ENCODE assay signal across 15 mouse cellular contexts in genomic region chr6:145539568-145539859, GRCm38 (mm10).
A peak's percentile ranks its signal among the peaks of the same experiment; 100 is the strongest.
DNase-seq lines count a peak whose midpoint lies in the region; ATAC-seq lines count a peak whose summit lies in the region.
"Had no signal": no experiment of that assay in that cellular context is flagged by ENCODE, and none has a peak within 500 bp of the region (broad histone marks: within the 10 kb centered on the region; RNA-seq: fewer than 3 reads in every experiment).

No protein-coding gene starts in this region.

- H3K9ac ChIP-seq in lung, embryonic 16.5 days (ENCODE audit: low read length) = no peak overlapping the region
- H3K9ac ChIP-seq in embryonic facial prominence, embryonic 11.5 days (replicated peaks; ENCODE audit: low read length) = no peak overlapping the region
- H3K9ac ChIP-seq in intestine, embryonic 16.5 days (ENCODE audit: low read depth, low read length) = no peak overlapping the region
- H3K9ac ChIP-seq in stomach, embryonic 15.5 days = no peak overlapping the region
- no peak overlapping the region for H3K9ac ChIP-seq in heart, embryonic 11.5 days (ENCODE audit: low read depth, low read length)
- H3K9ac ChIP-seq: limb, embryonic 13.5 days had no signal

- no peaks in the 10 kb centered on the region for H3K27me3 ChIP-seq in lung, embryonic 16.5 days (ENCODE audit: control insufficient read depth, insufficient read depth, low read depth, low read length)
- H3K27me3 ChIP-seq in embryonic facial prominence, embryonic 11.5 days (ENCODE audit: control insufficient read depth, insufficient read depth, low read length) = no peaks in the 10 kb centered on the region
- no peaks in the 10 kb centered on the region for H3K27me3 ChIP-seq in intestine, embryonic 16.5 days (replicated peaks; ENCODE audit: control insufficient read depth, insufficient read depth, low read length)
- no peaks in the 10 kb centered on the region for H3K27me3 ChIP-seq in stomach, embryonic 15.5 days (replicated peaks)
- H3K27me3 ChIP-seq in heart, embryonic 11.5 days (ENCODE audit: control insufficient read depth, insufficient read depth, low read length) = no peaks in the 10 kb centered on the region
- H3K27me3 ChIP-seq: CH12.LX; limb, embryonic 13.5 days had no signal

- WGBS in lung, embryonic 16.5 days = 52% methylated on average over 6 of the region's 6 CpGs
- WGBS in embryonic facial prominence, embryonic 11.5 days = 37% methylated on average over 6 of the region's 6 CpGs
- 41% methylated on average over 6 of the region's 6 CpGs for WGBS in intestine, embryonic 16.5 days
- WGBS in stomach, embryonic 15.5 days = 36% methylated on average over 6 of the region's 6 CpGs
- WGBS in heart, embryonic 11.5 days (ENCODE audit: insufficient replicate concordance) = 61% methylated on average over 6 of the region's 6 CpGs

- ATAC-seq in lung, embryonic 16.5 days (ENCODE audit: low read depth) = peak; percentile 23; the same call in 1 of the 2 replicates
- ATAC-seq in embryonic facial prominence, embryonic 11.5 days (replicated peaks; ENCODE audit: insufficient number of reproducible peaks, low FRiP score, low TSS enrichment, low read depth) = no peak
- ATAC-seq in intestine, embryonic 16.5 days = no peak
- ATAC-seq in stomach, embryonic 15.5 days (ENCODE audit: insufficient read depth, low FRiP score, low read depth) = no peak
- ATAC-seq in heart, embryonic 11.5 days (replicated peaks; ENCODE audit: insufficient number of reproducible peaks, low FRiP score, low TSS enrichment) = no peak

- no peaks in the 10 kb centered on the region for H3K9me3 ChIP-seq in lung, embryonic 16.5 days (ENCODE audit: control insufficient read depth, low read length)
- H3K9me3 ChIP-seq in embryonic facial prominence, embryonic 11.5 days (replicated peaks; ENCODE audit: control insufficient read depth, low read length) = no peaks in the 10 kb centered on the region
- peaks cover 5% of the 10 kb centered on the region; the same call in 1 of the 2 replicates for H3K9me3 ChIP-seq in intestine, embryonic 16.5 days (ENCODE audit: control insufficient read depth, low read length)
- no peaks in the 10 kb centered on the region for H3K9me3 ChIP-seq in stomach, embryonic 15.5 days
- H3K9me3 ChIP-seq in heart, embryonic 11.5 days (replicated peaks; ENCODE audit: control insufficient read depth, low read length) = peaks cover 4% of the 10 kb centered on the region

- no peak for DNase-seq in lung, postnatal 14 days
- peak; percentile 23 for DNase-seq in embryonic facial prominence, embryonic 11.5 days (ENCODE audit: low spot score)
- DNase-seq in spleen, postnatal 4 days (ENCODE audit: low spot score in 2 of 2) = no peak
- DNase-seq: cerebellum, adult 9-11 months; heart, postnatal 10 days; kidney, postnatal 14 days; lung, adult 18-20 months; right cerebral cortex, postnatal 14 days had no signal

- no peak overlapping the region for H3K4me3 ChIP-seq in lung, embryonic 16.5 days (ENCODE audit: low read length)
- no peak overlapping the region for H3K4me3 ChIP-seq in embryonic facial prominence, embryonic 11.5 days (ENCODE audit: low read depth, low read length)
- no peak overlapping the region for H3K4me3 ChIP-seq in intestine, embryonic 16.5 days (ENCODE audit: low read length)
- H3K4me3 ChIP-seq in stomach, embryonic 15.5 days (replicated peaks) = no peak overlapping the region
- H3K4me3 ChIP-seq in heart, embryonic 11.5 days (ENCODE audit: low read depth, low read length) = no peak overlapping the region
- H3K4me3 ChIP-seq: limb, embryonic 13.5 days; megakaryocyte, embryonic 14.5 days had no signal

- no peaks in the 10 kb centered on the region for H3K36me3 ChIP-seq in lung, embryonic 16.5 days (ENCODE audit: control insufficient read depth, insufficient read depth, low read length)
- no peaks in the 10 kb centered on the region for H3K36me3 ChIP-seq in embryonic facial prominence, embryonic 11.5 days (replicated peaks; ENCODE audit: control insufficient read depth, insufficient read depth, low read depth, low read length)
- H3K36me3 ChIP-seq in intestine, embryonic 16.5 days (ENCODE audit: control insufficient read depth, insufficient read depth, low read length) = no peaks in the 10 kb centered on the region
- H3K36me3 ChIP-seq in stomach, embryonic 15.5 days = no peaks in the 10 kb centered on the region
- no peaks in the 10 kb centered on the region for H3K36me3 ChIP-seq in heart, embryonic 11.5 days (ENCODE audit: control insufficient read depth, insufficient read depth, low read length)
- H3K36me3 ChIP-seq: limb, embryonic 13.5 days had no signal

- no peak overlapping the region for H3K4me2 ChIP-seq in lung, embryonic 16.5 days (ENCODE audit: low read depth, low read length)
- no peak overlapping the region for H3K4me2 ChIP-seq in embryonic facial prominence, embryonic 11.5 days (ENCODE audit: low read depth, low read length)
- H3K4me2 ChIP-seq in intestine, embryonic 16.5 days (ENCODE audit: low read depth, low read length) = no peak overlapping the region
- no peak overlapping the region for H3K4me2 ChIP-seq in stomach, embryonic 15.5 days
- no peak overlapping the region for H3K4me2 ChIP-seq in heart, embryonic 11.5 days
- H3K4me2 ChIP-seq: limb, embryonic 13.5 days had no signal

- 0 out of 2 replicates have a peak overlapping the region, but pooled peaks have one; percentile 7 for H3K27ac ChIP-seq in lung, embryonic 16.5 days (ENCODE audit: low read length)
- no peak overlapping the region for H3K27ac ChIP-seq in embryonic facial prominence, embryonic 11.5 days (replicated peaks; ENCODE audit: low read depth, low read length)
- peak overlapping the region; percentile 46; the same call in 1 of the 2 replicates for H3K27ac ChIP-seq in intestine, embryonic 16.5 days (ENCODE audit: low read length)
- peak overlapping the region; percentile 65 for H3K27ac ChIP-seq in stomach, embryonic 15.5 days
- no peak overlapping the region for H3K27ac ChIP-seq in heart, embryonic 11.5 days (ENCODE audit: low read depth, low read length)
- H3K27ac ChIP-seq: limb, embryonic 13.5 days had no signal

- 0 out of 2 replicates have a peak, but pooled peaks cover 4% of the 10 kb centered on the region for H3K4me1 ChIP-seq in lung, embryonic 16.5 days (replicated peaks; ENCODE audit: control insufficient read depth, insufficient read depth, low read length)
- H3K4me1 ChIP-seq in embryonic facial prominence, embryonic 11.5 days (ENCODE audit: control insufficient read depth, insufficient read depth, low read length) = no peaks in the 10 kb centered on the region
- H3K4me1 ChIP-seq in intestine, embryonic 16.5 days (ENCODE audit: control insufficient read depth, insufficient read depth, low read length) = no peaks in the 10 kb centered on the region
- H3K4me1 ChIP-seq in stomach, embryonic 15.5 days = peaks cover 7% of the 10 kb centered on the region
- H3K4me1 ChIP-seq in heart, embryonic 11.5 days (ENCODE audit: control insufficient read depth, insufficient read depth, low read length) = peaks cover 2% of the 10 kb centered on the region; the same call in 1 of the 2 replicates

Comparison
In these comparisons a context has a peak if more than half of its experiments do, and no peak if none do; other contexts are left out.
1. H3K27ac ChIP-seq: peak in lung, embryonic 16.5 days (single experiment), intestine, embryonic 16.5 days (single experiment) and stomach, embryonic 15.5 days (single experiment); none in embryonic facial prominence, embryonic 11.5 days (single experiment) and heart, embryonic 11.5 days (single experiment).